Mouse (Mus musculus): ENCODE measurements at regions not wholly inside any gene's neighbourhood (a gene's known extent, or its start where the extent isn't known, plus 50 kb on each side); places are given as distances from the start of the nearest gene placed in this dataset.

DNA sequence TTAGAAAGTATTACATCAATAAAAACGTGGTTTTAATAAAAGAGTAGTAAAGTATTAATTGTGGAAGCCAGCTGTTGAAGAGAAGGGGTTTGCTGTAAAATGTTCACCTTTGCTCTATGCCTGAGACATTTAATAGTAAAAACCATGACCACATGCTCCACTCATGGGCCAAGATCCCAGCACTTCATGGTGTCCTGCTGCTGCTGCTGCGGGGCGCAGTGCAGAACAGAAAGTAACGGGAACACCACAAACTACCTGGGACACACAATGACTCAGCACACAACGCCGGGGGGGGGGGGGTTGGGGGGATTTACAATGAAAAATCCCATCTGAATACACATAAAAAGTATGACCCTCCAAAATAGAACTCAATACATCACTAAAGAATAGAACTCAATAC lies 124.8 kb upstream of the Klf14 start:
- DNase-seq (ENCODE audit: low spot score in 2 of 2): no peak

DNA sequence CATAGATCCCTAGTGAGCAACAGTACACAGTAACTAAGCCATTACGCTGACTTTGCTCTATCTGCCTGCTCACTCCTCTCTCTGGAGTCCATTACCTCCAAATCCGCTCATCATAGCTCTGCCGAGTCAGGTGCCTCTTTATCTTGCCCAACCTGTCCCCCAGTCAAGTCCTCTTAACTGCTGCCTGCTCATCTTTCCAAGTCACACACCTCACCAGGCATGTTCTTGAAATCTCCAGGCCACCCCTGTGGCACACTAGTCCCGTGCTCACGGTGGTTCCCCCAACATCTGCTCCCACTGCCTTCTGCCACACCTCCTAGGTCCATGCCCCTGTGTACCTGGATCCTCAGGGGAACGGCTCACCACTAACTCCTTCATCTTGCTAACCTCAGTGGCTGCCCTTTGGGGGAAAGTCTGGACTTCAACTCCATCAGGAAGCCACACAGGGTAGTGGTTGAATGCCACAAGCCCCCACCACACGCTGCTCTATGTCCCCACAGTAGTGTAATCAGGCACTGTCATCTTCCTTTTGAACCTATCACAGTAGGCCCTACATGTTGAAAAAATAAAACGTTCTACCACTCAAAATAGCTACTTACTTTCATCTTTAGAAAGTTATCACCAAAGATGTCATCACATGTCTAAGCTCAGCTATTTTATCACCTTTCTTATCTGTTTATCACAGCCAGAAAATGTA lies 126.3 kb upstream of the Klf14 start:
- DNase-seq (ENCODE audit: low spot score in 2 of 2): no peak

DNA sequence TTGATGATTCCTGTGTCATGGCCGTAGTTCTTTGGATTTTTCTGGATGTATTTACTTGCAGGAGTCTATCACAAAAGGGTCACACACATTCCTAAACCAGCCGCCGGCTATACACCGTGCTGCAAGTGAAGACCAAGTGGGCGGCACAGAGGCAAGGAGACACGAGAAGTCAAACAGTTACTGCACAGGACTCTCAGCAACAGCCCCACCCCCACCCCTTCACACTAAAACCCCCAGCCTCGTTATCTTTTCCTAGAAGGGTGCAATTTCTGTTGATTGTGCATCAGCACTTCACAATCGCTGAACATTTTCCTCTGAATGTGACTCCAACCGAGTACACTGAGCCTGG lies 126.9 kb upstream of the Klf14 start:
- DNase-seq (ENCODE audit: low spot score in 2 of 2): no peak

DNA sequence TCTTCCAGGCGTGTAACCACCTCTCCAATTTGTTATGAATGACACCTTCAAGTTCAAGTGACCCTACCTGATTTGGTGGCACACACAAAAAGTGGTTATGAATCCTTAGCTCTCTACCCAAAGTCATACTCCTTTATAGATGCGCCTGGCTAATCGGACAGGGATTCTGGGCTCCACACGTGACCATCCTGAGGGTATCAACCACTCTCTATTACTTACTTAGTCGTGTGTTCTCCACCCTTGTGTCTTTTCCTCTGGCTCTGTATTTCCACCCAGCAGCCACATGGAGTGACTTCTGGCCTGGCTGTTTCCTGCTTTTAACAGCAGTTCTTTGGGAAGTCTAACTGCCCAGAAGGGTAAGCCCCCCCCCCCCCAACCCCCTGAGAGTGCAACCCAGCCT lies 127.4 kb upstream of the Klf14 start:
- no peak for DNase-seq (ENCODE audit: low spot score in 2 of 2)

DNA sequence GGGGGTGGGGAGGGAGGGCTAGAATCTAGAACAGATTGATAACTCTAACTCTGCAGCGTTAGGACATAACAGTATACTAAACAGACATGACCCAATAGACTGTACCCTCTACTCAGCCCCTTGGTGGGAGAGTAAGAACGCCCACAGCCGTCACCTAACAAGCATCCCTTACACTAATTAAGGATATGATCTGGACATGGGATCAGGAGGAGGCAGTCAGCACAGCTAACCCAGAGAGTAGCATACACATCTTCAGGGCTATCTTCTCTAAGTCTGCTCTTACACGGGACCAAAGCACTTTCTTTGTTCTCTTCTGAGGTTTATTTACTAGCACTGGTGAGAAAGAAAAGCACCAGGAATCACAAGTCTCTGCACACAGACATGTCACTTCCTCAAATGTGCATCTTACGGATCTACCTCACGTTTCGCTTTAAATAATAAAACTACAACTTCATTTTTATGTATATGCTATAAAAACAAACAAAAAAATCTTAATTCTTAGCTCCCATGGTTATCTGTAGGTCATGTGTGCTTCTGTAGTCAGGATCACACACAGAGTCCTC lies 128.0 kb upstream of the Klf14 start:
- DNase-seq (ENCODE audit: low spot score in 2 of 2): no peak

DNA sequence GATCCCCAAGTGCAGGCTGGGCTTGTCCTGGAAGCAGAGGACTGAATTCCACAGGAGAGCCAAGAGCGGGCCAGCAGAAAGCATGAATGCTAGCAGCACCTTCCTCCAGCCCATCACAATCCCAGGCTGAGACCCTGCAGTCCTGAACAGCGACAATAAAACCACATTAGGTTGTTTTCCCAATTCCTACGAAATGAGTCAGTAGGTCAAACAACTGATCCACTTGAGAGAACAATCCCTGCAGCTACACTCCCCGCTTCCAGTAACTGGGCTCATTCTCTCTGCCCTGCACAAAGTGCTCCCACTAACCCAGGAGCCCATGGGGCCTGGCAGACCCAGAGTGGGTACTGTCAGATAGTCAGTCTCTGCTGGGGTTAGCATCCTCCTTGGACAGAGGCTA lies 128.6 kb upstream of the Klf14 start:
- DNase-seq (ENCODE audit: low spot score in 2 of 2): no peak

DNA sequence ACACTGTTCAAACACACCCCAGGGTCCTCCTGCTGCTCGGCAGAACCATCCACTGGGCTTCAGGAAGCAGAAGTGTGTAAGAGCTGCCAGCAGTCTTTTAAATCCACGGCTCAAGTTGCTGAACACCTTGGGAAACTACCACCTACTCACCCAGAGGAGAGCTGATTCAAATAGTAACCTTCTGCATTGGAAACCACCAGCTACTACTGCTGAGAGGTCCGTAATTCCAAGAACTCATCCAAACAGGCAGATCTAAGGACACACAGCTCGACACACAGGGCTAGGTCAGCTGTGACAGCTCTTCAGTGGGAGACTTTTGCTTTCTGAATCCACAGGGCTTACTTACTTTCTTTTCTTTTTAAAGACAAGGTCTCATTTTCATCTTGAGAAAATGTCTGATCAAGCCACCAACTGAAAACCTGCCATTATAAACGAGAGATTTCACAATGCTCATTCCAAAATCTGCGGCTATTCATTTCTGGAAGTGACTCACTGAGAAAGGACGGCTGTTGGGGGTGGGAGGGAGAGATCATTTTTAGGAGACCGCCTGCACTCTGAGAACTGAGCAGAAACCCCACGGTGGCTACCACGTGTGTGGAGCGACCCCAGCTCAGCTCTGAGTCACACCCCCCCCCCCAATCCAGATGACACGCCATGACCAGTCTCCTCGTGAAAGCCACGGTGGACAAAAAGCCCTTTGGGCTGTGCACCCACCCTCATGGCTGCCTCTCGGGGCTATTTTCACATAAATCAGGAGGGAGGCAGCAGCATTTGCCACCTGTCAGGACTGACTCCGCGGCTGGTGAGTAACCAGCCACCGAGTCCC lies 129.5 kb upstream of the Klf14 start:
- DNase-seq (ENCODE audit: low spot score in 2 of 2): peak in 1 of 2 experiments; percentile 56

DNA sequence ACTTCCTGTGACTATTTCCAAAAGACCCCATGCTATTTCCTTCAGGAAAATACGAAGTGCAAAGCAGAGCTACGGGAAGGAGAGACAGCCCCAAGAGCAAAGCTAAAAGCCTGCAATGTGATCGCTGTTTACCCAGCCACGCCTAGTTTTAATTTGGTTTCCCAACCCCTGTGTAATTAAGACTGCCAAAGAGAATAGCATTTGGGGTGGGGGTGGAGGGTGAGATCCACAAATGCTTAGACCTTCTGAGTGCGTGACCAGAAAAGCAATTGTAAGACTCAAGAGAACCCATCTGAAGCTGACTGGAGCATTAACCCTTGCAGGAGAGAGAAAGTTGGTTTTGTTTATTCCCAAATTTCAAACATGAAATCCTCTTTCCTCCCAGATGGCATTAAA lies 130.1 kb upstream of the Klf14 start:
- no peak for DNase-seq (ENCODE audit: low spot score in 2 of 2)

DNA sequence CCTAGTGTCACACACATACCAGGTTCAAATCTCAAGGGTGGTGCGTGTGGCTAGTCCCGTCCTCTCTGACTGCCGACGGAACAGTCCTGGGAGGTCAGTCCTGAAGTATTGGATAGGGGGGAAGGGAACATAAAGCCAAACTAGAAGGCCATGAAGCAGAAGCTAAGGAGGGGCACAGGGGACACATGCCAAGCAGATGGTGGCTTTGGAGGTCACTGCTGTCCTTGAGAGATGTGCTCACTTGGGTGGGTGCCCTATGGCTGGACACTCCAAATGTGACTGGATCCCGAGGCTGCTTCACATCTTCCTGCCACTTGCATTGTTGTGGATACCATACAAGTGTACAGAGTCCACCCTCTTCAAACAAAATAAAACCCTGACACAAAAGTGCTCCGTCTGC lies 131.4 kb upstream of the Klf14 start:
- no peak for DNase-seq (ENCODE audit: low spot score in 2 of 2)

DNA sequence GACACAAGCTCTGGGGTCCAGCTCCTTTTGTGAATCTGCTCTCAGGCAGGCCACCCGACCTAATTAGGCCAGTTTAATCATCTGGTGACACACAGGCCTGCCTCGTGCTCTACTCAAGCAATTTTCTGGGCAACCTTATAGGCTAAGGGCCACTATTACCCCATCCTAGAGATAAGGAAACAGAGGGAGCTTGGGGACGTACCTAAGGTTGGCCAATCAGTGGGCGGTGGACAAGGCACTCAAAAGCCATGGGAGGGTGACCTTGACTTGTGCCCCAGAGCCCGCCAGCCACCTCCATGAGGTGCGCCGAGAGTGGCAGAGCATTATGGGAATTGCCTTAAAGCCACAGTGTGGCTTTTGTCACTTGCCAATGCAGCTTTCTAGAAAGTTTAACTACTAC lies 131.9 kb upstream of the Klf14 start:
- no peak for DNase-seq (ENCODE audit: low spot score in 2 of 2)

DNA sequence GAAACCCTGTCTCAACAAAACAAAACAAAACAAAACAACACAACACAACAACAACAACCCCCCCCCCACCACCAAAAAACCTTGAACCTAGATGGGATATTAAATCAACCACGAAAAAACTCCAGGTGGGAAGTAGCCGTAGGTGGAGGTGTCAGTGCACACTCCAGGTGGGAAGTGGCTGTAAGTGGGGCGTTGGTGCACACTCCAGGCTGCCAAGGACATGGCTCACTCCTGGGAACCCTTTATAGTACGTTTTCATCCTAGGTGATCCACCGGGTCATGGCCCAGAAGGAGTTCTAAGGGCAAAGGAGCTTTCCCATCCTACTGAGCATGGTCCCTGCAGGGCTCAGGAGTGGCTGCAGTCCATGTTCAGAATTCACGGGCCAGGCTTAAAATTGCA lies 133.4 kb upstream of the Klf14 start:
- DNase-seq (ENCODE audit: low spot score in 2 of 2): no peak

DNA sequence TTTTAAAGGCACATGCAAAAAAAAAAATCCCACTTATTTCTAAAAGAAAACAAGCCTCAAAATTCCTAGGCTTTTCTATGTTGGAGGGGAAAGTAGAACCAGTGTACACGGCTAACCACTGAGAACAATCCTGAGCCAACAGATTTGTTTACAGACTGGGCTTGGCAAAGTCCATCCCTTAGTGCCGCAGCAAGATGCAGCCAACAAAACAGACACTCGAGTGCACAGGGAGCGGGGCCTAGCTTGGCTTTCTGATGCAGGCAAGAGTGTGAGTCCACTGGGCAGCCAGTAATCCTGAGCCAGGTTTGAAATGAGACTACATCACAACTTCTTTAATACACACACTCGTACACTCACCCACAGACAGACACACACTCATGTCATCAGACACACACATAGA lies 133.9 kb upstream of the Klf14 start:
- no peak for DNase-seq (ENCODE audit: low spot score in 2 of 2)

DNA sequence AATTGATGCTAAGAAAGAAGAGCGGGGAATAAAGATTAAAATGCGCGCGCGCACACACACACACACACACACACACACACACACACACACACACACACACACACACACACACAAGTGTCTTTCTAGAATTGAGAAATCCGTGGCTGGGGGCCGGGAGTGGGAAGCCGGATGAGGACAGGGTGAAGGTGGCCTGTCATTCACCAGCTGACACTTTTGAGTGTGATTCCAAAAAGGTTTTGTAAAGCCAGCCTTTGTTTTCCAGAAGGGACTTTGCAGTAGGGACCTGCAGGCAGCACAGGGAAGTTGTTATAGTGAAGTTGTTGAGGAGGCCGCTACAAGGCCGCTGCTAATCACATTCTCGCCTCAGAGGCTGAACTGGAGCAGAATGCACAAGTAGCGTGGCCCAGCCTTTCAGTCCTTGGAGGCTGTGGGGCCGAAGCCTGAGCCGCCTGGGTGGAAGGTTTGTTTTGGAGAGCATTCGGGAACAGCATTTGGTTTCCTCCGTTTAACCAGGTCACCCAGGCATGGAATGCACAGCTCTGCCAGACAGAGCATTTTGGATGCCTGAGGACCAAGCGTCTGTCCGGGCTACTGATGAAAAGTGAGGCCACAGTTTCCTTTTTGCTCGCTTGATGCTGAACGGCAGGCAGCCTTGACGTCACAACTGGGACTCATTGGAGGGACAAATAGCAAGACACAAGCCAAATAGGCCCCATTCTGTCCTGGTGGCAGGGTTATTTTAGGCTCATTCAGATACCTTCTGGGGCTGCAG lies 137.3 kb upstream of the Klf14 start:
- peak; percentile 68 to 69 for DNase-seq (ENCODE audit: low spot score in 2 of 2)

DNA sequence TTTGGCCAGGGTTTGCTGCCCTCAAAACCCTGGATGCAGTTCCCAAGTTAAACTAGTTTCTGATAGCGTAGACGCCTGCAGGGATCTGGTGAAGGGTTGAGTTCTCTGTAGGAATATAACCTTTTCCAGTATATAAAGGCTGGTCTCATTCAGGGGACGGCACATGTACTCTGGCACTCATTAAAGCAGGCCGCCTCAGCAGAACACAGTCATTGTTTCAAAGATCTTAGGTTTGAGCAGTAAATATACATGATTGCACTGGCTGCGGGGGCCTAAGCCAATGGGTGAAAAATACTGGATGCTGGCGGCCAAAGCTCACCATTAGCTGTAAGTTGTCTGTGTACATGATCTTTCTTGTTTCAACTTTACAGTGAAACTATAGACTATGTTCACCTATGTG lies 137.9 kb upstream of the Klf14 start:
- no peak for DNase-seq (ENCODE audit: low spot score in 2 of 2)

DNA sequence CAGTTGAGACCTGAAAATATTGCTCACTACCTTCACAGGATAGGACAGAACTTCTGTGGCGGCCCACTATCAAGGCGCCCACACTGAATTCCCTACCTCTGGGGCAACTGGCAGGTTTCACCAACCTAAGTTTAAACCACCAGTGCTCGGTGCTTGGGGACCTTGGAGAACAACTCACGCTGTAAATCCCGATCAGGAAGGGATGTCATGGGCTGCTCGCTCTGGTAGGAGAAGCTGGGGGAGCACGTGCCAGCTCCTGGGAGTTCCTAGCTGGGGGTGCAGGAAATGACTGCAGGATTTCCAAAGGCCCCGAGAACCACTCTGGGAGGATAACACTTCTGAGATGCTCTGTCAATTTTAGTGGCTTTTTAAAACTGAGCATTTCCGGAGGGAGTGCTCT lies 138.4 kb upstream of the Klf14 start:
- no peak for DNase-seq (ENCODE audit: low spot score in 2 of 2)

DNA sequence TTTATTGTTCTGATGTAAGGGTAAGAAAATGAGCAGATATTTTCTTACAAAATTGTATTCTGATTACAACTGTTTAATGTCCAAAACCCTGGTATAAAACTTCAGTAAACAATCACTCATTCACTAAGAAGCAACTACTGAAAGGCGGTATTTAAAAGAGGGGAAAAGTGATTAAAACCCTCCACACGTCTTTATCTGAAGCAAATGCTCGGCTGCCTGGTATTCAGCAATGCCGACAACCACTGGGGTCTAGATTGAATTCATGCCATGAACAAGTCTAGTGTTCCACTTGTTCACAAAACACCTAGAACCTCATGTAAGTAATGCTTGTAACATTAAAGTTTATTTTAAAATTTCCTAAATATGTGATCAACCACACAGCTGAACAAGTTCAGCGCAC lies 139.2 kb upstream of the Klf14 start:
- no peak for DNase-seq (ENCODE audit: low spot score in 2 of 2)

DNA sequence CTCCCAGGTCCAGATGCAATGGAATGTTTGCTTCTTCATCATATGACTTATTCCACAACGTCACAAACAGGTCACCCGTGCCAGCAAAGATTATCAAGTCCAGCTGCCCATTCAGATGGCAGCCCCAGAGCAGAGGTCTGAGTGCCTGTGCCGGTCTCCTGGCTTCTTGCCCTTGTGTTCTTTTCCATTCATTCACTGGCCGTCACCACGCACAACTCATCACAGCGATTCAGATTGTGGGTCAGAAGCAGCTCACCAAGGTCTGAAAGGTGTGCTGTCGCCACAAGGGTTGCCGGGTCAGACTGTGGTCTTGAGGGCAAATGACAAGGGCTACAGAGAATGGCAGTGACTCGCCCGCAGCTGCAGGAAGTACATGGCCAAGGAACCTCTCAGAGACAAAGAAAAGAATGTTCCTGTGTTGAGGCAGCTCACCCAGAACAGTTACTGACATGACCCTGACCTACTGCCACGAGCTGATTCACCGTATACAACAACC lies 141.3 kb upstream of the Klf14 start:
- peak; percentile 53 to 74 for DNase-seq (ENCODE audit: low spot score in 2 of 2)

DNA sequence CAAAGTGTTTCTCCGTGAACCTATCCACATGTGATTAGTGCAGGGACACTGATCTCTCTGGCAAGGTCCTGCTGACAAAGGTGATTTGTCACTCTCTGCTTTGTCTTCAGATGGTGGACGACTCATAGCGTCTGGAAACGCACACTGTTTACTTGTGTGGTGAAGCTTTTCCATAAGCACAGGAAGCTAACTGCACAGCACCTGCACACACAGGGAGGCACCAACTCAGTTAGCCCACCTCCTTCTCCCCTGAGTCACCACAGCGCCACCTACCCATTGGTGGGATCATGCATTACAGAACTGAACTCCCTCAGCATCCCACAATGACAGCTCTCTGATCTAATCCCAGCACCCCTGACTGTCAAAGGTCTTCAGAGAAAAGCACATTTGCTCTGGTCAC lies 141.9 kb upstream of the Klf14 start:
- DNase-seq (ENCODE audit: low spot score in 2 of 2): no peak

DNA sequence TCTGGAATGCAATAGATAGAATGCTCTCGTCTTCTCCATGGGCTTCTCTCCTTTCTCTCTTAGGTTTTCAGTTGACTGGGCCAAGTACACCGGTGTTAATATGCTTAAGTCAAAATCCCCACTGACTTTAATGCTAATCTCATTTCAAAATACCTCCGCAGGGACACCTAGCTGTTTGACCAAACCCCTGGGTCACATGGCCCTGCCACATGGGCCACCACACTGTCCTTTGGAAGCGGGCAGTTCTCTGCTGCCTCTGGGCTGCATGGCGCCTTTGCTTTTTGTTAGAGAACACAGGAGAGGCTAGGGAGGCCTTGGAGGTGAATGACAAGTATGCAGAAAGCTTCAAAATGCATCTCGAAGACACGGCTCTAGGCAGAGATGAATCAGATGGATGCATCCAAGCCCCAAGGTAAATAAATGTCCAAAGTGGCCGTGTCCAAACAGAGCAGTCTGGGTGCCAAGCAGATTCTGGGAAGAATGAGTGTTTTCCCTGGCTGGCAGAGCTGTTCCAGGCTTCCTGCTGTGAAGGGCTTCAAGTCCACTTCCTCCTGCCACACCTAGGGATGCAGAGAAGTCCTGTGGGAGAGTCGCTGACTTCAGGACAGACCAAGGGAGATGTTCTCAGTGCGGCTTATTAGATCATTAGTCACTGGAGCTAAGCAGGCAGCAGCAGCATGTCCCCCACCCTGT lies 147.4 kb upstream of the Klf14 start:
- DNase-seq (ENCODE audit: low spot score in 2 of 2): no peak

DNA sequence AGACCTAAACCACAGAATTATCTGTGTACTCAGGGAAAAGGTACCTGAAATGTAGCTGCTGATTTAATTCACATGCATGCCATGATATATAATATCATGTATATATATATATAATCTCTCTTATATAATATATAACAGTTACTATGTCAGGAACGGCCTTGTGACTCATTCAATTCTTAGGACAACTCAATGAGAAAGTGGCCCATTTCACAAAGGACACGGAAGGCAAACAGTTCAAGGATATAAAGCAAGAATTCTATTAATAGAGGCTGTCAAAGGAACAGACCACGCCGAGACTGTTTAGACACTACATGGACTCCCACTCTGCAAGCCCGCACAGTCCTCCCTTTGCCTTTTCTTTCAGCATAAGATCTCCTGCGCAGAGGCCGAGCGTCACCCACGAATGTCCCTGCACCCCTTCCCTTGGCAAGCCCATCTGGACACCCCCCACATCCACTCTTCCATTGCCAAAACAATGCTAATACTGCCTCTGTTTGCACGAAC lies 148.0 kb upstream of the Klf14 start:
- no peak for DNase-seq (ENCODE audit: low spot score in 2 of 2)

DNA sequence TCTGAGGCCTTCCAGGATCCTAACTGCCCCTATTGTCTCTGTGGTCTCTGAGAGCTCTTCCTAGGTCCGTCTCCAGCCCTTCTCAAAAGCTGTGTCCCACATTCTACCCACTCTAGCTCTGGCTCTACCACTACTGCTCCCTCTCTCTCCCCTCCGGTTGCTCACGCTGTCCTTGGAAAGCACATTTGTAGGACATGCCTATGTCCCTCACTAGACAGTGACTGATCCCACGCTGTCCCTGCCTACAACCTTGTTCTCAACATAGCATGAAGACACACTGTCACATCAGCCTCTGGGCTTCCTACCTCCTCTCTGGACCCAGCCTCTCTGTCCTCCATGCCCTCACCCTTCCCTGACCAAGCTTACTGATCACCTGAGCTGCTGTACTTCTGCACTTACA lies 148.5 kb upstream of the Klf14 start:
- no peak for DNase-seq (ENCODE audit: low spot score in 2 of 2)
